Mouse (Mus musculus): ENCODE results near the gene Mtor.

Mtor gene

GRCm38 (mm10) chr4:148448179-148448852 lies at the start of gene Mtor:
Gene Mtor, plus strand, starts transcription at chr4:148448611.
- peak; percentile 94 for DNase-seq (ENCODE audit: low spot score)

- DNase-seq (ENCODE audit: low spot score), result no peak
Measured at GRCm38 (mm10) chr4:148399437-148400094, 48.8 kb upstream of the Mtor start.

- DNase-seq (ENCODE audit: low spot score), result no peak
Measured at GRCm38 (mm10) chr4:148403402-148403801, 45.0 kb upstream of the Mtor start.

GRCm38 (mm10) chr4:148404748-148405147 lies 43.7 kb upstream of the Mtor start:
- no peak for DNase-seq (ENCODE audit: low spot score)

- DNase-seq (ENCODE audit: low spot score), result no peak
Measured at GRCm38 (mm10) chr4:148405255-148405788, 43.1 kb upstream of the Mtor start.

GRCm38 (mm10) chr4:148408256-148408975 lies 40.0 kb upstream of the Mtor start:
- DNase-seq (ENCODE audit: low spot score), result no peak

- DNase-seq (ENCODE audit: low spot score), result no peak
Measured at GRCm38 (mm10) chr4:148415575-148415974, 32.8 kb upstream of the Mtor start.

GRCm38 (mm10) chr4:148417074-148417526 lies 31.3 kb upstream of the Mtor start:
- no peak for DNase-seq (ENCODE audit: low spot score)

- DNase-seq (ENCODE audit: low spot score), result no peak
Measured at GRCm38 (mm10) chr4:148417559-148417958, 30.9 kb upstream of the Mtor start.

GRCm38 (mm10) chr4:148426950-148427850 lies 21.2 kb upstream of the Mtor start:
- DNase-seq (ENCODE audit: low spot score), result no peak

GRCm38 (mm10) chr4:148428544-148428943 lies 19.9 kb upstream of the Mtor start:
- no peak for DNase-seq (ENCODE audit: low spot score)

- no peak for DNase-seq (ENCODE audit: low spot score)
Measured at GRCm38 (mm10) chr4:148429121-148429520, 19.3 kb upstream of the Mtor start.

GRCm38 (mm10) chr4:148429686-148430085 lies 18.7 kb upstream of the Mtor start:
- peak; percentile 90 for DNase-seq (ENCODE audit: low spot score)

- DNase-seq (ENCODE audit: low spot score), result no peak
Measured at GRCm38 (mm10) chr4:148430880-148431519, 17.4 kb upstream of the Mtor start.

- no peak for DNase-seq (ENCODE audit: low spot score)
Measured at GRCm38 (mm10) chr4:148432488-148432887, 15.9 kb upstream of the Mtor start.

- DNase-seq (ENCODE audit: low spot score), result no peak
Measured at GRCm38 (mm10) chr4:148433336-148433735, 15.1 kb upstream of the Mtor start.

GRCm38 (mm10) chr4:148433813-148434212 lies 14.6 kb upstream of the Mtor start:
- no peak for DNase-seq (ENCODE audit: low spot score)

GRCm38 (mm10) chr4:148434554-148434953 lies 13.9 kb upstream of the Mtor start:
- no peak for DNase-seq (ENCODE audit: low spot score)

- no peak for DNase-seq (ENCODE audit: low spot score)
Measured at GRCm38 (mm10) chr4:148435106-148435505, 13.3 kb upstream of the Mtor start.

- no peak for DNase-seq (ENCODE audit: low spot score)
Measured at GRCm38 (mm10) chr4:148435657-148436330, 12.6 kb upstream of the Mtor start.

GRCm38 (mm10) chr4:148441931-148442330 lies 6.5 kb upstream of the Mtor start:
- DNase-seq (ENCODE audit: low spot score), result no peak

Data from testis, postnatal 10 days (tissue).